Mouse (Mus musculus): ENCODE results near the gene Pibf1.

Gene Pibf1

GRCm38 (mm10) chr14:99266749-99267148, 167.5 kb downstream of the Pibf1 start:
- DNase-seq (ENCODE audit: low spot score) = no peak

DNA sequence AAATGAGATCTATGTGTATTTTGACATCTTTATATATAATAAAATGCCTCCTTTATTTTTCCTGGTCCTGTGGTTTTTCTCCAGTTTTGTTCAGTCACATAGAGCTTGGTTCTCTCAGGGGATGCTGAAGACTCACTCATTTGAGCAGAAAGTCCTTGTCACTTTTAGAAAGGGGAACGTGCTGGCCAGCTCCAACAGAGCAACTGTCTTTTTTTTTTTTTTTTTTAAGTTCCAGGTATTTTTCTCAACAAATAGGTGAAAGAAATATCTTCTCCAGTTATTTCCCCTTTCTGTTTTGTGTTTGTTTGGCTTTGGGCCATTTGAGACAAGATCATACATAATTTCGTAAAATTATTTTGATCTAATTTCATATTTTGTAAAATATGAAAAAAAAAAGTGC, 174.8 kb downstream of the Pibf1 start:
- DNase-seq (ENCODE audit: low spot score) = no peak

DNA sequence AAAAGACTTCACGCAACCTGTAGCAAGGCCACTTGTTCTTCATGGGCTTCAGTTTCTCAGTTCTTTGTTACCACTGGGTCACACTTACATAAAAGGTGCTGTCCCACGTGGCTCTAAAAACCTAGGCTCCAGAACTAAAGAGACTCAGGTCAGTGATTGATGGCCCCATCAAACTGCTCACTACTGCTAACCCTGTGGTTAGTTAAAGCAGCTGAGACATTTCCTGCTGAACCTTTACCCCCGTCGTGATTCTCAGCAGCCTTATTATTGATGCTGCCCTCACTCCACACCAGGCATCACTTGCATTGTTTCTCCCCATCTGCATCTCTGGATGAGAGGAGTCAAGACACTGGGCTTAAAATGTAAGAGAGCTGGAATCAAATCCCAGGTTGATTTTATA, 176.6 kb downstream of the Pibf1 start:
- DNase-seq (ENCODE audit: low spot score) = no peak

- no peak for DNase-seq (ENCODE audit: low spot score)
Observed at GRCm38 (mm10) chr14:99278312-99278711, 179.1 kb downstream of the Pibf1 start.

DNA sequence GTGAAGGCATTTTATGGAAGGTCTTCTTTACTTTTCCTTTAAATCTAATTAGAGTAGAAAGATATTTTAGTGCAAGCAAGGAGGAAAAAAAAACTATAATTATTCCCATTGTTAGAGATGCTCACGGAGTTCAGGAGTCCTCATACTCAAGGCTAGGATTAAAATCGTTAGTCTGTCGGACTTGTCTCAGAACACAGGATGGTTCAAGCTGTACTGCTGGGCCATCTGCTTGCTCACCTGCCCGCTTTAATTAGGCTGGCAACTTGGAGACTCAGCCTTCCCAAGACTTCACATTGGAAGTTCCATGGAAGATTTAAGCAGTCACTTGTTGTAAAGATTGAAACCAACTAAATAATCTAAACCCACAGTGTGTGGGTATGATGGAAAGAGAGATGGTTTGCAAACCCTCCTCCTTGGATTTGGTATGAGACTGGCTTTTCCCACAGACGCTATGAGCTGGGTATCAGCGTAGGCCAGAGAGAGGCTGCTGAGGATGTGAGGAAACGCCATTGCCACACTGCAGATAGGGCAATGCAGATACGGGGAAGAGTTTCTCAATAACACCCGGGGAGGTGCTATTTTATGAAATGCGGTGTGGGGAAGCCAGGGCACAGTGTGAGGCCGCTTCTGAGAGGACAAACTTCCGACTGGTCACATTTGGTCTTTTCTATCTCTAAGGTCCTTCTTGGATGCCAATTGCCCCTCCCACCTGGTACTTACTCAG, 179.7 kb downstream of the Pibf1 start:
- no peak for DNase-seq (ENCODE audit: low spot score)

- no peak for DNase-seq (ENCODE audit: low spot score)
Observed at GRCm38 (mm10) chr14:99280399-99280798, 181.2 kb downstream of the Pibf1 start.

- DNase-seq (ENCODE audit: low spot score) = no peak
Observed at GRCm38 (mm10) chr14:99280825-99281433, 181.7 kb downstream of the Pibf1 start.

DNA sequence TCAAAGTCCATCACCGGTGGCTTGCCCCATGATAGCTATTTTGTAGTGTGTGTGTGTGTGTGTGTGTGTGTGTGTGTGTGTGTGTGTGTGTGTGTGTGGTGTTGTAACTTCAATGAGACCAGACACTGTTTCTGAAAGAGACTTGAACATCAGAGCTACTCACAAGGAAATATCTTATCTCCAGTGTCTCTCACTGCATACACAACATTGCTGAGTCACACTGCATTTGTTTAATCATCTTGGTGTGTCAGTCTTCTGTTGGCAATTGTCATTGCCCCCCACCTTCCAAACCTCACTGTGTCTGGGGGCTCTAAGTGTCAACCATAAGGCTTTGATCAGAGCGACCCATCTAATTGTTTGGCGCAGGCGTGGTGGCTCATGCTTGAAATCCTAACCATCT, 186.3 kb downstream of the Pibf1 start:
- DNase-seq (ENCODE audit: low spot score) = no peak

- DNase-seq (ENCODE audit: low spot score) = no peak
Observed at GRCm38 (mm10) chr14:99292176-99292575, 193.0 kb downstream of the Pibf1 start.

GRCm38 (mm10) chr14:99294424-99294823, 195.2 kb downstream of the Pibf1 start:
- no peak for DNase-seq (ENCODE audit: low spot score)

DNA sequence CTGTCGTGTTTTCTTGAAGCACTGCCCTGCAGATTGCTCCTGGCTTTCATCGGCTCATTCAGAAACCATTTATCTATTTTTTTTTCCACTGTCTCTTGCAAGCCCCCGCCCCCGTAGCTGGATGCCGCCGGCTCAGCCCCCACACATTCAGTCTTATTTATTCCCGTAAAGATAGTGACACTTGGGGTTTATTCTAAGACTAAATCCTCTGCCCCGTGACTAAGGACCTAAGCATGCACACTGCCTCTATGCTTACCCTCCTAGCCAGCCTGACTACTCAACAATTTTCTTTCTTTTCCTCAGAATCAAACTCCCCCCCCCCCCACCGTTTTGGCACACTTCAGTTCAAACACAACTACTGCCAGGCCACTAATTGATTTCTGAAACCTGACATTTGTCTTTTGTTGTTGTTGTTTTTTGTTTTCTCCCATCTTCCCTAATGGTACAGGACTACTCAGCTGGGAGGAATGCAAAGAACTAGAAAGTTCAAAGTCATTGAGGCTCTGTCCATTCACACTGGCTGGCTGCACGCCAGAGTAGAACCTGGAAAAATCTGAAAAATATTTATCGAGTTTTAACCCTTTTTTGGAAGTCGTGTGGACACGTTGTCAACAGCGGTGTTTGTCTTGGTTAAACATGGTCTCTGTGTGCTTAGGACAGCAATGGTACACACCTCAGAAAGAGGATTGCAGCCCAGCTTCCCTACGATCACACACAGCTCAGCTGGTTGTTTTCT, 196.6 kb downstream of the Pibf1 start:
- no peak for DNase-seq (ENCODE audit: low spot score)

DNA sequence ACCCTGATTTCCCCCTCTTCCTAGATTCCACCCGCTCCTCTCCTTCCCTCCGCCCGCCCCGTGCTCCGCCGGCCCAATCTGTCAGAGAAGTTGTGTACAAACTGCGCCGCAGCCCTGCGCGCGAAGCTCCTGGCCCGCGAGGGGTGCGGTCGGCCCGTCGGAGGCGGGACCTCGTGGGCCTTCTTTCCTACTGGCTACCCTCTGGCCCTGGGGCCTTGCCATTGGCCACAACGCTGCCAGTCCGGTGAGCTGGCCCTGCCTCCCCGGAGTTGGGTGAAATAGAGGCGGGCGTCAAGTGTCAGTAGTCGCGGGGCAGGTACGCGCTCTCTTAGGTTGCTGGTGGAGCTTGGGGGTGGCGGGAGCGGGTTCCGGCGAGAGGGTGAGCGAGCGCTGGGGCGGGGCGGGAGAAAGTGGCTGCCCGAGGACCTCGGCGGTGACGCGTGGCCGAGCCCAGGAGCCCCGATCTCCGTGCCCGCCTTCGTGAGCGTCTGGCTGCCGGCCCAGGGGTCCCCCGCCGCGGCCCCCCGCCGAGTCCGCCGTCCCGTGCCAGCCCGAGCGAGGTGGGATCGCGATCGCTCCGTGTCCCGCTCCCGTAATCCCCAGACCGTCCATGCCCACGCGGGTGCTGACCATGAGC, 199.3 kb downstream of the Pibf1 start, which contains the start of gene Klf5:
Gene Klf5, plus strand, starts transcription at position 307 of the 637 bp plus-strand sequence.
- peak; percentile 86 for DNase-seq (ENCODE audit: low spot score)

DNA sequence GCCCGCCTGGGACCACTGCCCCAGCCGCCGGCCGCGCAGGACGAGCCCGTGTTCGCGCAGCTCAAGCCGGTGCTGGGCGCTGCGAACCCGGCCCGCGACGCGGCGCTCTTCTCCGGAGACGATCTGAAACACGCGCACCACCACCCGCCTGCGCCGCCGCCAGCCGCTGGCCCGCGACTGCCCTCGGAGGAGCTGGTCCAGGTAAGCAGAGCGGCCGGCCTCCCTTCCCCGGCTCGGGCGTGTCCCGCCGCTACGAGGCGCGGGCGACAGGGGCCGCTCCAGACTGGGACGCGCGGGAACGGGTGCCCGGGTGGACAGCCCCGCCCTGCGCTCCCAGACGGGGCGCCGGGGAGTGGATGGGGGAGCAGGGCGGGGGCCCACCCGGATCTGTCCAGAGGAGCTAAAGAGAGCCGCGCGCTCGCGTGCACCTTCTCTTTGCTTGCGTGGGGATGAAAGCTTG, 199.8 kb downstream of the Pibf1 start:
- peak; percentile 13 for DNase-seq (ENCODE audit: low spot score)

GRCm38 (mm10) chr14:99299701-99300191, 200.5 kb downstream of the Pibf1 start:
- DNase-seq (ENCODE audit: low spot score) = no peak

- no peak for DNase-seq (ENCODE audit: low spot score)
Observed at GRCm38 (mm10) chr14:99301472-99301871, 202.2 kb downstream of the Pibf1 start.

Measured in urinary bladder, postnatal 10 days (tissue).